Mouse (Mus musculus): ENCODE measurements around the gene Tm6sf1.

DNA sequence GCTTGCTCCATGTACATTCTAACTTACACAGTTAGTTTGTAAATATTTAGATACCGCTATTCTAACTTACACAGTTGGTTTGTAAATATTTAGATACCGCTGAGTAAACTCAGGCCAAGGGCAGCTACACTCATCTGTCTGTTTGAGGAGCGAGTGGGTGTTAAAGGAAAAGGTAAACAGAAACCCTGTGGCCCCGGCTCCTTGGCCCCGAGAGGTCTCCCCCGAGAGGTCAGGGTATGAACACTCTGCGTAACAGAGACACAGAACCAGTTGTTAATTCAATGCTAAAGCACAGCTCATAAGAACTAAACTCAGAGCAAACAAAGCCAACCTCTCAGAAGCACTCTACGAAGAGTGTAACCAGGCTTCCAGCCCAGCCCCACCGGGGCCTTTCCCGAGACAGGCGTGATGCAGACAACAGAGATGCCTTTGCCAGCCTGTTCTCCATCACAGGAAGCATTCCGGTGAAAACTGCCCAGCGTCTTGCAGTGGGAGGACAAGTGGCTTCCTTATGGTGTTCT is 13.8 kb downstream of the Tm6sf1 start:
- TF ChIP-seq EP300 (IDR thresholded peaks at IDR 0.05; ENCODE audit: low read length) (no peak), POLR2A (IDR thresholded peaks at IDR 0.05; ENCODE audit: low read depth, low read length) (no peak), MAFK (IDR thresholded peaks at IDR 0.05; ENCODE audit: insufficient replicate concordance, low read length) (no peak), CTCF (conservative IDR thresholded peaks at IDR 0.05 in 1 of 2, IDR thresholded peaks at IDR 0.05 in 1 of 2; ENCODE audit: low read depth in 2 of 2, low read length in 2 of 2) (no peak), USF2 (conservative IDR thresholded peaks at IDR 0.05; ENCODE audit: low read depth, low read length) (no peak)

Data from CH12.LX (cell line).